Mouse (Mus musculus): ENCODE measurements around the gene Klf7. TPM values are rescaled to one million over a fixed set of nuclear protein-coding genes. Genes with fewer than 3 reads are reported as not detected.

The Klf7 gene
- total RNA-seq, 1 experiment = 10.8 TPM

- no peak for DNase-seq (ENCODE audit: low read depth, low spot score)
- Histone ChIP-seq H3K36me3 (ENCODE audit: control insufficient read depth, insufficient read depth, low read length, poor library complexity, severe bottlenecking) (no peaks in the 10 kb centered on the region), H3K27ac (ENCODE audit: insufficient read depth, low read depth, low read length, poor library complexity, severe bottlenecking) (no peak overlapping the region), H3K4me1 (ENCODE audit: control insufficient read depth in 2 of 2, insufficient read depth in 2 of 2, low read length in 2 of 2, poor library complexity in 1 of 2) (peaks cover 0 to 8% of the 10 kb centered on the region in 2 experiments; a peak in 1 of 4 replicates), H3K4me3 (ENCODE audit: insufficient read depth in 1 of 2, low read depth in 1 of 2, low read length in 2 of 2, poor library complexity in 1 of 2, severe bottlenecking in 1 of 2) (no peak overlapping the region), H3K9me3 (ENCODE audit: control insufficient read depth, insufficient read depth, low read depth, low read length) (no peaks in the 10 kb centered on the region), H3K9ac (ENCODE audit: insufficient read depth, low read depth, low read length, poor library complexity, severe bottlenecking) (no peak overlapping the region)
- TF ChIP-seq ZC3H11A (IDR thresholded peaks at IDR 0.05; ENCODE audit: borderline replicate concordance, low read depth, low read length) = no peak
- TF ChIP-seq HCFC1 (IDR thresholded peaks at IDR 0.05; ENCODE audit: borderline replicate concordance, insufficient read depth, low read length) = no peak
- TF ChIP-seq ZNF384 (IDR thresholded peaks at IDR 0.05; ENCODE audit: low read depth, low read length) = no peak
- no peak for TF ChIP-seq MAFK (IDR thresholded peaks at IDR 0.05; ENCODE audit: insufficient read depth, low read depth, low read length)
- no peak for TF ChIP-seq CHD2 (IDR thresholded peaks at IDR 0.05; ENCODE audit: low read depth, low read length)
- in situ Hi-C loops (cut with MboI; ENCODE audit: low sequenced_read_pairs in 2 of 2, unreplicated experiment in 2 of 2) = no loop called here
Observed at GRCm38 (mm10) chr1:64090566-64090965, 31.5 kb downstream of the Klf7 start.

GRCm38 (mm10) chr1:64089691-64090090 lies 32.4 kb downstream of the Klf7 start:
- DNase-seq (ENCODE audit: low read depth, low spot score) = no peak
- no peak overlapping the region for H3K4me3 ChIP-seq (ENCODE audit: insufficient read depth in 1 of 2, low read depth in 1 of 2, low read length in 2 of 2, poor library complexity in 1 of 2, severe bottlenecking in 1 of 2)
- no peak overlapping the region for H3K27ac ChIP-seq (ENCODE audit: insufficient read depth, low read depth, low read length, poor library complexity, severe bottlenecking)
- H3K4me1 ChIP-seq (ENCODE audit: control insufficient read depth in 2 of 2, insufficient read depth in 2 of 2, low read length in 2 of 2, poor library complexity in 1 of 2) = peaks cover 0 to 8% of the 10 kb centered on the region in 2 experiments; a peak in 1 of 4 replicates
- in situ Hi-C loops (cut with MboI; ENCODE audit: low sequenced_read_pairs in 2 of 2, unreplicated experiment in 2 of 2) = no loop called here
- H3K9ac ChIP-seq (ENCODE audit: insufficient read depth, low read depth, low read length, poor library complexity, severe bottlenecking) = no peak overlapping the region
- no peaks in the 10 kb centered on the region for H3K36me3 ChIP-seq (ENCODE audit: control insufficient read depth, insufficient read depth, low read length, poor library complexity, severe bottlenecking)
- no peaks in the 10 kb centered on the region for H3K9me3 ChIP-seq (ENCODE audit: control insufficient read depth, insufficient read depth, low read depth, low read length)
- no peak for TF ChIP-seq CHD2 (IDR thresholded peaks at IDR 0.05; ENCODE audit: low read depth, low read length)
- no peak for TF ChIP-seq MAFK (IDR thresholded peaks at IDR 0.05; ENCODE audit: insufficient read depth, low read depth, low read length)
- no peak for TF ChIP-seq ZNF384 (IDR thresholded peaks at IDR 0.05; ENCODE audit: low read depth, low read length)
- no peak for TF ChIP-seq ZC3H11A (IDR thresholded peaks at IDR 0.05; ENCODE audit: borderline replicate concordance, low read depth, low read length)
- no peak for TF ChIP-seq HCFC1 (IDR thresholded peaks at IDR 0.05; ENCODE audit: borderline replicate concordance, insufficient read depth, low read length)

GRCm38 (mm10) chr1:64088604-64089320 lies 33.3 kb downstream of the Klf7 start:
- no peaks in the 10 kb centered on the region for H3K9me3 ChIP-seq (ENCODE audit: control insufficient read depth, insufficient read depth, low read depth, low read length)
- in situ Hi-C loops (cut with MboI; ENCODE audit: low sequenced_read_pairs in 2 of 2, unreplicated experiment in 2 of 2) = no loop called here
- H3K36me3 ChIP-seq (ENCODE audit: control insufficient read depth, insufficient read depth, low read length, poor library complexity, severe bottlenecking) = no peaks in the 10 kb centered on the region
- peaks cover 0 to 8% of the 10 kb centered on the region in 2 experiments; a peak in 1 of 4 replicates for H3K4me1 ChIP-seq (ENCODE audit: control insufficient read depth in 2 of 2, insufficient read depth in 2 of 2, low read length in 2 of 2, poor library complexity in 1 of 2)
- H3K4me3 ChIP-seq (ENCODE audit: insufficient read depth in 1 of 2, low read depth in 1 of 2, low read length in 2 of 2, poor library complexity in 1 of 2, severe bottlenecking in 1 of 2) = no peak overlapping the region
- TF ChIP-seq ZNF384 (IDR thresholded peaks at IDR 0.05; ENCODE audit: low read depth, low read length) (no peak), MAFK (IDR thresholded peaks at IDR 0.05; ENCODE audit: insufficient read depth, low read depth, low read length) (no peak), CHD2 (IDR thresholded peaks at IDR 0.05; ENCODE audit: low read depth, low read length) (no peak), ZC3H11A (IDR thresholded peaks at IDR 0.05; ENCODE audit: borderline replicate concordance, low read depth, low read length) (no peak), HCFC1 (IDR thresholded peaks at IDR 0.05; ENCODE audit: borderline replicate concordance, insufficient read depth, low read length) (no peak)
- no peak overlapping the region for H3K27ac ChIP-seq (ENCODE audit: insufficient read depth, low read depth, low read length, poor library complexity, severe bottlenecking)
- DNase-seq (ENCODE audit: low read depth, low spot score) = no peak
- no peak overlapping the region for H3K9ac ChIP-seq (ENCODE audit: insufficient read depth, low read depth, low read length, poor library complexity, severe bottlenecking)

DNA sequence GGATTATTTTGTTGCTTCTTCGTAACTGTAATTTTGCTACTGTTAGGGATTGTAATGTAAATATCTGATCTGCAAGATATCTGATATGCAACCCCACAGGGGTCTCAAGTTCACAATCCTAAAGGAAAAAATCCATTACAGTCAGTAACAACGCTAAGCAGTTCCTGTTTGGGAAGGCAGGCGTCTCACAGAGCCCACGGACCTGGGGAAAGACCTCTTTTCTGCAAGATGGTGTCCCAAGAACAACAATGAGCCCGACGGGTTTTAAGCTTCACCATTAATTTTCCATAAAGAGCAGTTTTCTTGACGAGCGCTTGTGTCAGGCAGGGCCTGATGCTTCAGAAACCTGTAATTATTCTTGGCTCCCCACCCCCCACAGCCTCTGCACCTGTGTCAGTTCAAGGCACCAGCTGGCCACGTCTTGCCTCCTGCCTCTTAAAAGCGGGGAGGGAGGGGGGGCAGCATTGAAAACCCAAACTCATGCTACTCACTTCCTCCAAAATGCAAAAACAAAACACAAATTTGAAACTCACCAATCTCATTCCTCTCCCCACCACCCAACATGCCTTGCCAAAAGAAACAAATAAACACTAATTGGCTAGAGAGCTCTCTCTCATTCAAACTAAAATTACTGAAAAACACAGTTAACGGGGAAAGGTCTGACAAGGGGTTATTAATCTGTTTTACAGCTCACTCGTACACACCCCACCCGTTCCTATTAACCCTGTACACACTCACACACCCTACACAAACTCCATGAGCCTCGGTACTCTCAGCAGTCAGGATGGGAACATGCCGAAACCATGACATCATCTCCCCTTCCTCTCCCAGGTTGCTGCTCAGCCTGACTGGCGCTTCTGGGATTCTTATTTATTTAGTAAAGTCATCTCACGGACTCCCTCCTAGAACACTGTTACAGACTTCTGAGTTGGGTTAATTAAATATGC lies 34.2 kb downstream of the Klf7 start:
- Histone ChIP-seq H3K4me3 (ENCODE audit: insufficient read depth in 1 of 2, low read depth in 1 of 2, low read length in 2 of 2, poor library complexity in 1 of 2, severe bottlenecking in 1 of 2) (no peak overlapping the region), H3K27ac (ENCODE audit: insufficient read depth, low read depth, low read length, poor library complexity, severe bottlenecking) (no peak overlapping the region)
- no peak for DNase-seq (ENCODE audit: low read depth, low spot score)

More for the DNA sequence above, 34.2 kb downstream of the Klf7 start:
- Histone ChIP-seq H3K4me1 (ENCODE audit: control insufficient read depth in 2 of 2, insufficient read depth in 2 of 2, low read length in 2 of 2, poor library complexity in 1 of 2) (peaks cover 0 to 8% of the 10 kb centered on the region in 2 experiments; a peak in 1 of 4 replicates), H3K9me3 (ENCODE audit: control insufficient read depth, insufficient read depth, low read depth, low read length) (no peaks in the 10 kb centered on the region), H3K36me3 (ENCODE audit: control insufficient read depth, insufficient read depth, low read length, poor library complexity, severe bottlenecking) (no peaks in the 10 kb centered on the region), H3K9ac (ENCODE audit: insufficient read depth, low read depth, low read length, poor library complexity, severe bottlenecking) (no peak overlapping the region)
- in situ Hi-C loops (cut with MboI; ENCODE audit: low sequenced_read_pairs in 2 of 2, unreplicated experiment in 2 of 2) = no loop called here
- no peak for TF ChIP-seq CHD2 (IDR thresholded peaks at IDR 0.05; ENCODE audit: low read depth, low read length)
- no peak for TF ChIP-seq ZC3H11A (IDR thresholded peaks at IDR 0.05; ENCODE audit: borderline replicate concordance, low read depth, low read length)
- TF ChIP-seq HCFC1 (IDR thresholded peaks at IDR 0.05; ENCODE audit: borderline replicate concordance, insufficient read depth, low read length) = no peak
- no peak for TF ChIP-seq MAFK (IDR thresholded peaks at IDR 0.05; ENCODE audit: insufficient read depth, low read depth, low read length)
- TF ChIP-seq ZNF384 (IDR thresholded peaks at IDR 0.05; ENCODE audit: low read depth, low read length) = no peak

All from ES-E14 (cell line).